Mouse (Mus musculus) mesoderm, embryonic 11.5 days (tissue): Measurements from ENCODE around the gene Kcp.

ENCODE experiments used
- DNase-seq: peaks from one replicate; pipeline ENCODE4 v3.0.0-alpha.2; 2012; ENCODE audit warnings: low read depth, low spot score

Kcp gene

GRCm38 (mm10) chr6:29463388-29463787, 44.4 kb downstream of the Kcp start:
- no peak for DNase-seq

- DNase-seq = no peak
These were observed 46.2 kb downstream of the Kcp start for GRCm38 (mm10) chr6:29461502-29461901.

- DNase-seq = no peak
These were observed 57.1 kb downstream of the Kcp start for GRCm38 (mm10) chr6:29450667-29451066.

DNA sequence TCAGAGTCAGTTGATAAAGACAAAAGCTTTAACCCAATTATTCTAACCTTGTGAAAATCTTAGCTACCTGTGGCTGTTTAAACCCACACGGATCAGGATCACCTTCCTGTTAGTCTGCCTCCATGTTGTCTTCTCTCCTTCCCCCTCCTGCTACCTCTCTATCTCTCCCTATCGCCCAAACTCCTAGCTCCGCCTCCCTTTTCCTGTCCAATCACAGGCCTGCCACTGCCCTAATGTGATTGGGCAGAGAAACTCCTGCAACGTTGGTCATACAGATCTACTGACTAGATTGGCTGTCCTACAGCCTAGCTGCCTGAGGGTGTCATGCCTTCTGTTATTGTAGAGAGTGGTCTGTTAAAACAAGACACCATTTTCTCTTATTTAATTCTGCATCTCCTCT, 57.9 kb downstream of the Kcp start:
- DNase-seq = no peak

DNA sequence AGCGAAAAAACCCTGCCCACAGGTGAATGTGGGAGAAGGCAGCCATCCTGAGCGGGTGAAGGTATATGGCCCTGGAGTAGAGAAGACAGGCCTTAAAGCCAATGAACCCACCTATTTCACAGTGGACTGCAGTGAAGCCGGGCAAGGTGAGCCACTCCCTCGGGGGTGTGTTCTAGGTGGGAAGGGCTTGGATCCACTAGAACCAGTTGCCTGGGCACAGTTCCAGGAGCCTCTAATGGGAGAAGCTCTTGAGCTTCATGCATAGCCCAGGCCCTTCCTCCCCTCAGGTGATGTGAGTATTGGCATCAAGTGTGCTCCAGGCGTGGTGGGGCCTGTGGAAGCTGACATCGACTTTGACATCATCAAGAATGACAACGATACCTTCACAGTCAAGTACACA, 62.4 kb downstream of the Kcp start:
- no peak for DNase-seq

- peak; percentile 52 for DNase-seq
These were observed 63.0 kb downstream of the Kcp start for GRCm38 (mm10) chr6:29444773-29445172.

GRCm38 (mm10) chr6:29439789-29440188, 68.0 kb downstream of the Kcp start:
- DNase-seq = no peak

GRCm38 (mm10) chr6:29439251-29439650, 68.5 kb downstream of the Kcp start:
- DNase-seq = no peak

GRCm38 (mm10) chr6:29436461-29436934, 71.3 kb downstream of the Kcp start:
- DNase-seq = no peak

DNA sequence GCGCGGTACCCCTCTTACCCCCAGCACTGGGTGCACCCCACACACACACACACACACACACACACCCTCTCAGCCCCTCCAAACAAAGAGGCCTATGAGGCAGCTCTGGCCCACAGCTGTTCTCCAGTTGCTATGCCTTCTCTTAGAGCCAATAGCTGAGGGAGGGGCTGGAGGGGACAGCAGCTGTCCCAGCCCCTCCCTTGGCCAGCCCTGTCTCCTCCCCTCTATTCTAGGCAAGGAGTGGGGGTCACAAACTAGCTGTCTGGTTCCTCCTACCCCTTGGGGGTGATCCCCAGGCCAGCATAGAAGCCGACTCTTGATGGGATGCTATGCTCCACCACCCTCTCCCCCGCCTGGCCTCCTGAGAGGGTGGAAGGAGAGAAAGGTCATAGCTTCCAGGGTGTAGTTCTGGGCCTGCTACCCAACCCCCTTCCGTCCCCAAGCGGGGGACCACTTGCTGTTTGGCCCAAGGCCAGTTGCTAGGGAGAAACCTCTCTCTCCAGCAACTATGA, 71.8 kb downstream of the Kcp start:
- DNase-seq = peak; percentile 65

DNA sequence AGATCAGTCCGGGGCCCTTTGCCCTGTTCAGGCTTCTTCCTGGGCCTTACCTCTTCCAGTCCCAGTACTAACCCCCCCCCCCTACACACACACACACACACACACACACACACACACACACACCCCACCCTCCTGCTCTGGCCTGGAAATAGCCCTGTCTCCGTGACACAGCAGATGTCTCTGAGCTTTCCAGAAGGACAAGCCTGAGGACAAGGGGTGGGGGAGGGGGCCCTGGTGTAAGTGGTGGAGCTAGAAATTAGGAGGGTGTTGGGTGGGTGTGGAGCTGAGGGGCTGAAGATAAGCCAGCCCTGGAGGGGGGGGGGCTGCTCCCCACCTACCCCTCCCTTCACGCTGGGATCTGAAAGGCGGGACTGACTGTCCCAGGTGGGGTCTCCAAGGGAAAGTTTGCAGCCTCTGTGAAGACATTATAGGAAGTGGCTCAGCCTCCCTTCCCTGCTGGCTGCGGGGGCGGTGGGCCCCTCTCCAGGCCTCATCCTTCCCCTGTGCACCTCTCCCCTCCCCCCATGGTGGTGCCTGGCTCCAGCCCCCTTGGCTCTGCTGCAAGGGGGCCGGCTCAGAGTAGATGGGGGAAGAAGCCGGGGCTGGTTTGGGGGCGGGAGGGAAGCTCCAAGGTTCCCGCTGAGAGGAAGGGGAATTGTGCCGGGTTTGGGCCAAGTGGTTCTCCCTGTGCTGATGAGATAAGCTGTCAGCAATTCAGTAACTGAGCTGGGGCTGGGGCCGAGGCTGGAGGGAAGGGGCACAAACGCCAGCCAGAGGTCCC, 72.7 kb downstream of the Kcp start:
- DNase-seq = peak; percentile 64

DNA sequence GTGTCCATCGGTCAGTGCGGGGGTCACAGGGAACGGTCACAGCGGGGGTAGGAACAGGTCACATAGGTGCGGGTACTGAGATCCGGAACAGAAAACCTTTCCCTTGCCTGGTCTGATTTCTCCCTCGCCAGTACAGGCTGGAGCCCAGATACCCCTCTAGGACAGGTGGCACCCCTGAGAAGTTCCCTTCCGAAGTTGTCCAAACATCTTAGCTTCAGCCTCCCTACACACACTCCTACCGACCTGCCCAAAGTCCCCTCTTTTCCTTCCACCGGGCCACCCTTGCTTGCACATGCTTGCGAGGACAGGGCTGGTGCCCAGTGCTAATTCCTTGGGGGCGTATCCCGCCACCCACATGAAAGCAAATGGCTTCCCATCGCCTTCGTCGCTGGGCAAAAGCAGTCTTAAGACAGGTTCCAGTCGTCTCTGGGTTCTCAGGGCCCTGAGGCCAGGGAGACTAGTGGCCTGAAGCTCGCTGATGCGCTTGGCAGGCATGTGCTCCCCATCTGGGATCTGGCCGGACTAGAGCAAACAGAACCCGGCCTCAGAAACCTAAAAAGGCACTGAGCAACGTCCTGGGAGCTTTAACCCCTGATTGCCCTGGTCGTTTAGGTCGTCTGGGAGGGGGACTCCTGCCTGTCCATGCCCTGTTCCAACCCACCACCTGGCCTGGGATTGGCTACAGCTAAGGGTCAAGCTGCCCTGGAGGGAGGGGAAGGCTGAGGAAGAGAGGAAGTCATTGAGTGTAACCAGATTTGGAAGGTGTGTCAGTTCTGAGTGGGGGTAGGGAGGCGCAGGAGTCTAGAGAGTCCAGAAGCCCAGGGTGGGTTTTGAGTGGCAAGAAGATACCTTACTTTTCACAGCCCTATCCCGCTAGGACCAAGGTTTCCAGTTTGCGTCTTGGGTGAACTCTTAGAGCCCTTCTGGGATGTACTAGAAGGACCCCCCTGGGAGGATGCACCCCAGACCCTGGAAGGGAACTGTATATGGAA, 73.7 kb downstream of the Kcp start:
- peak; percentile 60 for DNase-seq

DNA sequence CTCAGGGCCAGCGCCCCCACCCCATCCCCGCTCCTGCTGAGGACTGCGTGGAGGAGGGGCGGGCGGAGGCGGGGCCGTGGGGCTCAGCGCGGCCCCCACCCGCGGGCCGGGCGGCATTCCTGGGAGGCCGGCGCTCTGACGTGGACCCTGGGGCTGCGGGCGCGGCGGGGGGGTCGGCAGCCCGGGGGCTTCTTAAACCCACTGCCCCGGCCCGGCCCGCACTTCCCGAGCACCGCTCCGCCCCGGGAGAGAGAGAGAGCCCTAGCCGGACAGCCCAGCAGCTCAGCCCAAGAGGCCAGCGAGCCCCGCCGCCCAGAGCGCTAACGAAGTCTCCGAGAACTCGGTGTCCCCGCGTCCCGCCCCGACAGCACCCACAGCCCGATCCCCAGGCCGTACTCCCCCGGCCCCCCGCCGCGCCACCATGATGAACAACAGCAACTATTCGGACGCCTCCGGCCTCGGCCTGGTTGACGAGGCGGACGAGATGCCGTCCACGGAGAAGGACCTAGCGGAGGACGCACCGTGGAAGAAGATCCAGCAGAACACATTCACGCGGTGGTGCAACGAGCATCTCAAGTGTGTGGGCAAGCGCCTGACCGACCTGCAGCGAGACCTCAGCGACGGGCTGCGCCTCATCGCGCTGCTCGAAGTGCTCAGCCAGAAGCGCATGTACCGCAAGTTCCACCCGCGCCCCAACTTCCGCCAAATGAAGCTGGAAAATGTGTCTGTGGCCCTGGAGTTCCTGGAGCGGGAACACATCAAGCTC, 74.5 kb downstream of the Kcp start, which contains the start of gene Flnc:
Flnc (plus strand) TSS at position 219 of the 766 bp plus-strand sequence.
- peak; percentile 48 for DNase-seq

DNA sequence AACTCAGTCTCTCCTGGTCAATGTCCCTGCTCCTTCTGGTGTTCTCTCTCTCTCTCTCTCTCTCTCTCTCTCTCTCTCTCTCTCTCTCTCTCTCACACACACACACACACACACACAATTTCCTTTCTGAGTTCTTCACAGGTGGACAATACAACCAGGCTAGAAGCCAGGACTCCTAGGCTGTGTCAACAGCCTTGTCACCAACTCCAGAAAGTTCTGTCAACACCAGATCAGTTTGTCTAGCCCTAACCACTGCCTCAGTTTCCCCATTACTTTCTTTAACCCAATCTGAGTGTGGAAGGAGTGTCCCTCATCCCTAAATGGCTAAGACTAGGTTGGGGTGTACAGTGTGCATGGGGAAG, 75.1 kb downstream of the Kcp start:
- no peak for DNase-seq

- DNase-seq = no peak
These were observed 75.6 kb downstream of the Kcp start for GRCm38 (mm10) chr6:29432156-29432555.

- DNase-seq = no peak
These were observed 76.3 kb downstream of the Kcp start for GRCm38 (mm10) chr6:29431473-29431872.

- peak; percentile 23 for DNase-seq
These were observed 76.9 kb downstream of the Kcp start for GRCm38 (mm10) chr6:29430681-29431420.

DNA sequence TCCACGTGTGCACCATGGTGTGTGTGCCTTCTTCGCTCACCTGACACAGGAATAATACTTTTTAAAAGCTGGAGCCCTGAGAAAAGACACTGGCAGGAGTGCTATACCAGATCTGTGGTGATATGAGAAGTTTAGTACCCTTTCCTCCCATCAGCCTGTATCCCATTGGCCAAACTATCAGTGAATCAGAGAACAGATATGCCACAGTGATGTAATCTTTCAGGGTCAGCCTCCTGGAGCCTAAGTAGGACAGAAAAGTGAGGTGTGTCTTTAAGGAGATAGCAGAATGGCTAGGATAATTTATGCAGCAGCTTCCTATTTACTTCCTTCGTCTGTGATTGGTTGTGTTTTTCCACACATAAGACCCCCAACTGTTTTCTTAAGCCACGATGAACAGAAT, 79.6 kb downstream of the Kcp start:
- DNase-seq = no peak

DNA sequence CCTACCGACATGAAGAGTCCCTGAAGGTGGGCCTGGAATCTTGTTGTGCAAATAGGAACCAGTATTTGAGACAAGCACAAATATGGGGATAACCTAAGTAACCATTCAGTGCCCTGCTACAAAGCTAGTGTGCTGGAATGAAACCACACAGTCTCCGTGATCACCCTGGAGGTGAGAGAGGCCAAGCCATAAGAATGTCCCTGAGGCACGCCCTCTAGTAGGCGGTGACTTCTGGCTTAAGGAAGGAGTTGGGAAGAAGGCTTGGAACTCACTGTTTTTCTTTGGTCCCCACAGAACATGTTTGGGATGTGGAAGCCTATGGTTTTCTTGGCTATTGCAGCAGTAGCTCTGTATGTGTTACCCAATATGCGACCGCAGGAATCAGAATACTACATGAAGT, 81.4 kb downstream of the Kcp start:
- no peak for DNase-seq

DNA sequence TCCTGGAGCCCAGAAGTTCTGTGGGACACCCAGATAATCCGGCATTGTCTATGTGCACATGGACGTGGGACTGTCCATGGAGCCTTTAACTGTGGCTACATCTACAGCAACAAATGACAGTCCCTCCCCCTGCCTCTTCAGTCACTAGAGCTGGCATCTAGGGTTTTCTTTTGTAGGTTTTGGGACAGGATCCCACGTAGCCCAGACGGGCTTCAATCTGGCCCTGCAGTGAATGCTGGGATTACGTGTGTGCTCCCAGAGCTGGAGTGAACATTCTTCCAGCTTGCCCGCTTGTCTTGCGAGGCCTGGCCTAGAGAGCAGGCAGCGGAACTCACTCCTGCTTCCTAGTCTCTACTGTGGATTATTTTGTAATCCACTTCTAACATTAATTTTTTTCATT, 82.6 kb downstream of the Kcp start:
- no peak for DNase-seq
